Mouse (Mus musculus) mouse trophoblast stem cell (cell line): ENCODE results near the gene Gm20388.

ENCODE experiments used
- in situ Hi-C, 2 experiments: fragments of 300-500 bp; cut with MseI, MboI; formaldehyde crosslinking; loops; 2 replicates in 1 of 2; 3 replicates in 1 of 2; pipeline ENCODE4 v1.15.1; 2025

Gm20388 gene

GRCm38 (mm10) chr8:122199841-122200240, 2289.2 kb downstream of the Gm20388 start:
- in situ Hi-C loops = no loop called here

GRCm38 (mm10) chr8:122211591-122211990, 2300.9 kb downstream of the Gm20388 start:
- in situ Hi-C loops = no loop called here

GRCm38 (mm10) chr8:122215630-122216029, 2305.0 kb downstream of the Gm20388 start:
- in situ Hi-C loops = no loop called here

GRCm38 (mm10) chr8:122216433-122216832, 2305.8 kb downstream of the Gm20388 start:
- in situ Hi-C loops = no loop called here

- in situ Hi-C loops = no loop called here
Measured at GRCm38 (mm10) chr8:122217456-122218177, 2307.0 kb downstream of the Gm20388 start.

GRCm38 (mm10) chr8:122223976-122224649, 2313.5 kb downstream of the Gm20388 start:
- in situ Hi-C loops = no loop called here

- in situ Hi-C loops = no loop called here
Measured at GRCm38 (mm10) chr8:122224650-122225022, 2314.0 kb downstream of the Gm20388 start.

GRCm38 (mm10) chr8:122225446-122225845, 2314.8 kb downstream of the Gm20388 start:
- in situ Hi-C loops = no loop called here

GRCm38 (mm10) chr8:122227345-122227744, 2316.7 kb downstream of the Gm20388 start:
- in situ Hi-C loops = no loop called here

- in situ Hi-C loops = no loop called here
Measured at GRCm38 (mm10) chr8:122228792-122229575, 2318.3 kb downstream of the Gm20388 start.

GRCm38 (mm10) chr8:122229819-122230711, 2319.4 kb downstream of the Gm20388 start:
- in situ Hi-C loops = no loop called here

GRCm38 (mm10) chr8:122230712-122231337, 2320.2 kb downstream of the Gm20388 start:
- in situ Hi-C loops = no loop called here

- in situ Hi-C loops = no loop called here
Measured at GRCm38 (mm10) chr8:122234055-122234454, 2323.4 kb downstream of the Gm20388 start.

- in situ Hi-C loops = no loop called here
Measured at GRCm38 (mm10) chr8:122236521-122236920, 2325.9 kb downstream of the Gm20388 start.

- in situ Hi-C loops = no loop called here
Measured at GRCm38 (mm10) chr8:122238225-122238624, 2327.6 kb downstream of the Gm20388 start.

GRCm38 (mm10) chr8:122238731-122239130, 2328.1 kb downstream of the Gm20388 start:
- in situ Hi-C loops = no loop called here

GRCm38 (mm10) chr8:122240241-122241026, 2329.8 kb downstream of the Gm20388 start:
- in situ Hi-C loops = no loop called here

- in situ Hi-C loops = no loop called here
Measured at GRCm38 (mm10) chr8:122243310-122243709, 2332.7 kb downstream of the Gm20388 start.

GRCm38 (mm10) chr8:122245161-122245560, 2334.5 kb downstream of the Gm20388 start:
- in situ Hi-C loops = no loop called here
